In the genomic region with DNA sequence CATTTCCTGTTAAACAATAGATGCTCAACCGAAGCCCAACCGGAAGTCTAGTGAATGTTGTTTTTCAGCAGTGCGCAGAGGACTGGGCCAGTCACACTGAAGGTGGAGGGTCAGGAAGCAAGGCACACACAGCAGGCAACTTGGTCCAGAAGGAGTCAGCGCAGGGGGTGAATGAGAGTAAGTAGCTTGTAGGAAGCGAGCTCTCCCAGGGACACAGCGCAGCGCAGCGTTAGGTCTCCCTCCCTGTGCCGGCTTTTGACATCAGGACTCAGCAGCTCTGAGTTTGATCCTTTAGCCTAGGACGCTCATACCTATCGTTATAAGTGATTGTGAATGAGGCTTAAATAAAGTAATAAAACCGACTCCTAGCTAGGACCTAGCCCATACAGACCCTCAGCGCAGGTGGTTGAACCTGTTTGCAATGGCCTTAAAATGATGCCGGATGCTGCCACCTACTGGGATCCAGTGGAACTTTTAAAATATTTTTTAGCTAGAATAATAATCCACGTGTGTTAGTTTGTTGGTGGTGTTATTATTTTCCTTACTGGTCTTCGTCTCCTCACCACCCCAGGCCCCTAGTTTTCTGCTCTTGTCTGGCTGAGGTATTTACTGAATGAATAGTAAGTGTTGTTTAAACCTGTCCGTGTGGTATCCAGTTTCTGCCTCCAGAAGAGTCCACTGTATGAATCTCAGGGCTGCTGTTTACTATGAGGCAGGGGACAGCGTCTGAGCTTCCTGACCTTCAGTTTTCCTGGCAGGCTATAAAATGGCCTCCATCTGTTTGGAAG, we compare ENCODE assay signal across 8 mouse cellular contexts.
A peak's percentile ranks its signal among the peaks of the same experiment; 100 is the strongest.
DNase-seq lines count a peak whose midpoint lies in the region; ATAC-seq and TF ChIP-seq lines count a peak whose summit lies in the region.

No protein-coding gene starts in this region.

- 0 out of 2 replicates have a peak, but pooled peaks have one; percentile 52 for ATAC-seq in erythroblast, adult 5-6 weeks (replicated peaks; ENCODE audit: low FRiP score, poor library complexity, severe bottlenecking)
- ATAC-seq in hematopoietic stem cell, adult 5-6 weeks (replicated peaks in 1 of 2; ENCODE audit: insufficient read depth in 1 of 2, low FRiP score in 2 of 2, low TSS enrichment in 1 of 2, low read depth in 1 of 2, poor library complexity in 2 of 2, severe bottlenecking in 2 of 2): peak; percentile 87 to 88

- peak; percentile 69; the same call in 1 of the 2 replicates for TF ChIP-seq CTCF in brain, embryonic 14.5 days (IDR thresholded peaks at IDR 0.05; ENCODE audit: borderline replicate concordance, extremely low read depth, insufficient read depth, insufficient read length)
- TF ChIP-seq CTCF in layer of hippocampus, adult 2 months (conservative IDR thresholded peaks at IDR 0.05): peak; percentile 89

- TF ChIP-seq POLR2A in brain, embryonic 14.5 days (IDR thresholded peaks at IDR 0.05; ENCODE audit: borderline replicate concordance, extremely low read depth, insufficient read depth, insufficient read length, poor library complexity, severe bottlenecking): no peak

- H3K4me3 ChIP-seq in layer of hippocampus, adult 2 months: peak overlapping the region; percentile 44

- DNase-seq in MN1 (ENCODE audit: low spot score): peak; percentile 5
- peak; percentile 83 for DNase-seq in brain, embryonic 14.5 days (ENCODE audit: low read depth)
- DNase-seq in layer of hippocampus, adult 2 months (ENCODE audit: low spot score in 2 of 2): peak; percentile 29 to 60
- peak; percentile 52 for DNase-seq in lung, postnatal 10 days
- DNase-seq in retina, adult 2 months (ENCODE audit: low read depth, low spot score): peak; percentile 23
- DNase-seq in yolk sac, embryonic 10.5 days (ENCODE audit: low spot score): peak; percentile 35

- no peak overlapping the region for H3K27ac ChIP-seq in layer of hippocampus, adult 2 months

Comparison
In these comparisons a context has a peak if more than half of its experiments do, and no peak if none do; other contexts are left out.
1. DNase-seq: peak in every context shown above with its lines; median percentile 83 in brain, embryonic 14.5 days; 52 in lung, postnatal 10 days; 44 in layer of hippocampus, adult 2 months; 35 in yolk sac, embryonic 10.5 days; 23 in retina, adult 2 months; 5 in MN1.